ENCODE assay signal across 9 mouse cellular contexts in genomic region chr16:21641944-21642343, GRCm38 (mm10). TPM values are rescaled to one million over a fixed set of nuclear protein-coding genes. Genes with fewer than 3 reads are reported as not detected.
DNase-seq lines count a peak whose midpoint lies in the region; ATAC-seq and TF ChIP-seq lines count a peak whose summit lies in the region.
"Had no signal": no experiment of that assay in that cellular context is flagged by ENCODE, and none has a peak within 500 bp of the region (broad histone marks: within the 10 kb centered on the region; RNA-seq: fewer than 3 reads in every experiment).

No protein-coding gene starts in this region.

- TF ChIP-seq EP300 in stomach, postnatal 0 days (optimal IDR thresholded peaks at IDR 0.05) = no peak

- peak; percentile 9 for DNase-seq in spleen, adult 12 weeks (ENCODE audit: low spot score)
- no peak for DNase-seq in spleen, postnatal 14 days (ENCODE audit: low spot score in 2 of 2)
- peak; percentile 50 to 53 for DNase-seq in heart, postnatal 10 days
- DNase-seq in liver, embryonic 13.5 days = no peak
- DNase-seq in stomach, postnatal 0 days (ENCODE audit: low spot score) = no peak
- no peak for DNase-seq in urinary bladder, postnatal 25 days (ENCODE audit: low spot score)
- no peak for DNase-seq in midbrain, embryonic 14.5 days
- DNase-seq in ovary, postnatal 10 days (ENCODE audit: low spot score) = no peak

- intact Hi-C loops in heart, postnatal 10 days (cut with DNase I) = loop anchor here (5.0 kb wide), 2 partner anchors 50 to 145 kb away; partner anchors contain the start of gene 2510009E07Rik

- no peak overlapping the region for H3K4me2 ChIP-seq in liver, embryonic 13.5 days
- no peak overlapping the region for H3K4me2 ChIP-seq in stomach, postnatal 0 days (replicated peaks; ENCODE audit: low read depth)
- H3K4me2 ChIP-seq in midbrain, embryonic 14.5 days (ENCODE audit: low read length) = no peak overlapping the region
- H3K4me2 ChIP-seq: limb, embryonic 12.5 days had no signal

- H3K9ac ChIP-seq in liver, embryonic 13.5 days = no peak overlapping the region
- no peak overlapping the region for H3K9ac ChIP-seq in stomach, postnatal 0 days (ENCODE audit: low read length)
- H3K9ac ChIP-seq in midbrain, embryonic 14.5 days (replicated peaks; ENCODE audit: low read length) = no peak overlapping the region
- H3K9ac ChIP-seq: limb, embryonic 12.5 days had no signal

- H3K27me3 ChIP-seq in liver, embryonic 13.5 days = no peaks in the 10 kb centered on the region
- H3K27me3 ChIP-seq in stomach, postnatal 0 days (ENCODE audit: control insufficient read depth, insufficient read depth, low read length) = no peaks in the 10 kb centered on the region
- no peaks in the 10 kb centered on the region for H3K27me3 ChIP-seq in midbrain, embryonic 14.5 days (ENCODE audit: control insufficient read depth, insufficient read depth, low read length)
- H3K27me3 ChIP-seq: limb, embryonic 12.5 days had no signal

- TF ChIP-seq CTCF in stomach, postnatal 0 days (IDR thresholded peaks at IDR 0.05; ENCODE audit: low read depth) = no peak

- peaks cover 34% of the 10 kb centered on the region for H3K4me1 ChIP-seq in liver, embryonic 13.5 days (replicated peaks)
- H3K4me1 ChIP-seq in stomach, postnatal 0 days (replicated peaks; ENCODE audit: control insufficient read depth, insufficient read depth) = 0 out of 2 replicates have a peak, but pooled peaks cover 4% of the 10 kb centered on the region
- H3K4me1 ChIP-seq in midbrain, embryonic 14.5 days (ENCODE audit: control insufficient read depth, insufficient read depth, low read length) = peaks cover 20% of the 10 kb centered on the region; the same call in 1 of the 2 replicates

- peak overlapping the region; percentile 64 for H3K27ac ChIP-seq in liver, embryonic 13.5 days
- H3K27ac ChIP-seq in stomach, postnatal 0 days (replicated peaks) = peak overlapping the region; percentile 31; the same call in 1 of the 2 replicates
- H3K27ac ChIP-seq in midbrain, embryonic 14.5 days (replicated peaks; ENCODE audit: low read depth, low read length) = no peak overlapping the region
- H3K27ac ChIP-seq: limb, embryonic 12.5 days had no signal

- 20% methylated on average over 3 of the region's 3 CpGs for WGBS in liver, embryonic 13.5 days (ENCODE audit: insufficient replicate concordance)
- WGBS in stomach, postnatal 0 days = 62% methylated on average over 3 of the region's 3 CpGs
- WGBS in midbrain, embryonic 14.5 days = 91% methylated on average over 3 of the region's 3 CpGs

- H3K36me3 ChIP-seq in liver, embryonic 13.5 days = no peaks in the 10 kb centered on the region
- H3K36me3 ChIP-seq in stomach, postnatal 0 days (ENCODE audit: control insufficient read depth, insufficient read depth, low read length) = no peaks in the 10 kb centered on the region
- peaks cover 17% of the 10 kb centered on the region for H3K36me3 ChIP-seq in midbrain, embryonic 14.5 days (ENCODE audit: control insufficient read depth, insufficient read depth, low read length)
- H3K36me3 ChIP-seq: limb, embryonic 12.5 days had no signal

- H3K9me3 ChIP-seq in liver, embryonic 13.5 days (replicated peaks) = no peaks in the 10 kb centered on the region
- H3K9me3 ChIP-seq in stomach, postnatal 0 days (ENCODE audit: control insufficient read depth, low read length) = no peaks in the 10 kb centered on the region
- no peaks in the 10 kb centered on the region for H3K9me3 ChIP-seq in midbrain, embryonic 14.5 days (ENCODE audit: control insufficient read depth, low read length)
- H3K9me3 ChIP-seq: limb, embryonic 12.5 days had no signal

- peak; percentile 7; the same call in 1 of the 2 replicates for ATAC-seq in liver, embryonic 13.5 days (ENCODE audit: low read depth)
- ATAC-seq in stomach, postnatal 0 days (ENCODE audit: low FRiP score, low TSS enrichment) = peak; percentile 43; the same call in 1 of the 2 replicates
- ATAC-seq in midbrain, embryonic 14.5 days (ENCODE audit: low FRiP score, low TSS enrichment) = no peak

- no peak overlapping the region for H3K4me3 ChIP-seq in liver, embryonic 13.5 days (replicated peaks)
- H3K4me3 ChIP-seq in stomach, postnatal 0 days (ENCODE audit: low read depth, low read length) = no peak overlapping the region
- no peak overlapping the region for H3K4me3 ChIP-seq in midbrain, embryonic 14.5 days (replicated peaks; ENCODE audit: low read depth, low read length)
- H3K4me3 ChIP-seq: limb, embryonic 12.5 days had no signal

RNA-seq across cellular contexts. Expression of gene 2510009E07Rik, which starts 52.5 kb away (rescaled TPM):
- total RNA-seq in heart, postnatal 10 days (2021) = 10 to 100 TPM; 42.4 to 45.1 TPM
- polyA plus RNA-seq in liver, embryonic 13.5 days (2015; fragmentation: Nextera tagmentation; extraction: Ambion mirVana) = 2.6 and 3.7 TPM in 2 replicates
- 9.6 and 10.3 TPM in 2 replicates for polyA plus RNA-seq in stomach, postnatal 0 days (2015; fragmentation: Nextera tagmentation; extraction: Ambion mirVana)
- polyA plus RNA-seq in midbrain, embryonic 14.5 days (2014; fragmentation: Nextera tagmentation; extraction: Ambion mirVana) = 49.8 and 73.9 TPM in 2 replicates

Comparison
In these comparisons a context has a peak if more than half of its experiments do, and no peak if none do; other contexts are left out.
1. DNase-seq: peak in spleen, adult 12 weeks (single experiment) and heart, postnatal 10 days (2 of 2); none in spleen, postnatal 14 days (0 of 2), liver, embryonic 13.5 days (single experiment), stomach, postnatal 0 days (single experiment), urinary bladder, postnatal 25 days (single experiment), midbrain, embryonic 14.5 days (single experiment) and ovary, postnatal 10 days (single experiment).